Mouse (Mus musculus): ENCODE results near the gene Nhlrc3.

Nhlrc3 gene

DNA sequence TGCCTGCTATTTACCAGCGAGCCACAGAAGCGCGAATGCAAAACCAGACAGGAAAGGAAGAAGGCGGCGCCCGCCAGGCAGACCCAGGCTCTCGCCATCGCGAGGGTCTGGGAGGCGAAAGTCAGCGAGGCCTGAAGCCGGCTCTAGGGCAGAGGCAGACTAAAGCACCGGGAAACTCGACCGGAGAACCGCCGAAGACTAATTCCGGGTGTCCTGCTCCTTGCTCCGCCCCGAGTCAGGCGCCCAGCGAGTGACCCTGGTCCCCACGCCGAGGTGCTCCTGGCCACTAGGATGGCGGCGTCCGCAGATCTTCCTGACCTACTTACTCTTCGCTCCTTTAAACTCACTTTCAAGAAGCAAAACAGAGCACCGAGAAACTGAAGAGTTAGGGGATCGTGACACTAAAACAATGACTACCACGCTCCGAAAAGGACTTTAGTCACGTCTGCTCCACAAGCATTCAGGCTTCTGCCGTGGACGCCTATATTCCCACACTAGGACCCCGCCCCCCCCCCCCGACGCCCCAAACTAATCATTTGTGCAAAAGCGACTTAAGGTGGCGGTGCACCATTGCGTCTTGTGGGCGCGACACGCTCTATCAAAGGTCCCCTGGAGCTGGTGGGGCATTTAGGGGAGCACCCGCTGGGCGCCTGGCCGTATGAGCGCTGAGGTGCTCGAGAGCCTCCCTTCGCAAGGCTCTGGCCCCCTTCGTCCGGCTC is at the start of gene Nhlrc3, which contains the start of gene Proser1:
Nhlrc3 (minus strand) TSS at position 287 of the 719 bp plus-strand sequence.
Proser1 (plus strand) TSS at position 621 of the 719 bp plus-strand sequence.
- DNase-seq: peak; percentile 92

DNA sequence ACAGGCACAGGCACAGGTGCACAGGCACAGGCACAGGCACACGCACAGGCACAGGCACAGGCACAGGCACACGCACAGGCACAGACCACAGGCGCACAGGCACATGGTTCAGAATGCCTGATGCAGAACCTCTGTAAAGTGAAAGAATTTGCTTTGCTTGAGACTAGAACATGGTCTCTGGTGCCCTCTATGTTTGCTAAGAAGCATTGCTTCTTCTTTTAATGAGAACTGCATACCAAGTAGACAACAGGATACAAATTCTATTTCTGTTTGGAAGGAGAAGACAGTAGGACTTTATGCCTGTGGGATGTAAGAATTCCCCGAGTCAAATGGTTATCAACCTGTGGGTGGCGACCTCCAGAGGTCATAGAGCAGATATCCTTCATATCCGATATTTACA is 39.3 kb upstream of the Nhlrc3 start:
- no peak for DNase-seq

DNA sequence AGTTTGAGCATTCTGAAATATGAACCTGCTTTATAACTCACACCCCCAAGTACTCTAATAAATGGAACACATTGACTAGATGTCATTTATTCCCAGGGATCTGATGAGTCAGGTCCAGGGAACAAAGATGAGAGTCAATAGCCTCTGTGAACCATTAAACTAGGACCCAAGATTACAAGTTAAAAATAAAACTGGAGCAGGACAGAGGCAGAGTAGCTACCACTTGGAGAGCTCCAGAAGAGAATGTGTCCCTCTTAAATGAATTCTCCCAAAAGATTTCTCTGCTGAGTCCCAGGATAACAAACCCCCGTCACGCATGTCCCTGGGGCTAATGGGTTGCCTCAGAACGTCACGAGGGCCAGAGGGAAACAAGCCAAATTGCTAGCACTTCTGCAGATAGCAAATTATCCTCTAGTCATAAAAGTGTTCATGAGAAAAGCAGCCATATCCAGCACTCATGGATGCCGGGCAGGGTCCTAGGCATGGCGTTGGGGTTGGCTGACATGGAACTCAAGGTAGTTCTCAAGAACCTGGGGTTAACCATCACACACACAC is 35.3 kb upstream of the Nhlrc3 start:
- DNase-seq: no peak

DNA sequence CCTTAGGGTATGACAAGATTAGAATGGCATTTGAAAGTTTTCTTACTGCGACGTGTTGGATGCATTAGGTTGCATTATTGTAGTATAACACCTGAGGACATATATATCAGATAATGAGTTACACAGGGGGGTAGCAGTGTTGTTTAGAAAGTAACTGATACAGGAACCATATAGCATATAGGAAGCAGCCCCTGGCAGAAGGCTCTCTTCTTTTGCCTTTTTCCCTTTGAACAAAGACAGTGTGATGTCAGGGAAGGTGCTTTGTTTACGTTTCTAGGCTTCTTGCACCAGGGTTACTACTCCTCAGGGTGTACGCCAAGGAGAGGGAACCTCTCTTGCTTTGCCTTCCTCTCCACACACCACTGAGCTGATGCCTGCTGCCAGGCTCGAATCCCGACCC is 25.2 kb upstream of the Nhlrc3 start, which contains the start of gene Stoml3:
Stoml3 (plus strand) TSS at position 301 of the 400 bp plus-strand sequence.
- no peak for DNase-seq

DNA sequence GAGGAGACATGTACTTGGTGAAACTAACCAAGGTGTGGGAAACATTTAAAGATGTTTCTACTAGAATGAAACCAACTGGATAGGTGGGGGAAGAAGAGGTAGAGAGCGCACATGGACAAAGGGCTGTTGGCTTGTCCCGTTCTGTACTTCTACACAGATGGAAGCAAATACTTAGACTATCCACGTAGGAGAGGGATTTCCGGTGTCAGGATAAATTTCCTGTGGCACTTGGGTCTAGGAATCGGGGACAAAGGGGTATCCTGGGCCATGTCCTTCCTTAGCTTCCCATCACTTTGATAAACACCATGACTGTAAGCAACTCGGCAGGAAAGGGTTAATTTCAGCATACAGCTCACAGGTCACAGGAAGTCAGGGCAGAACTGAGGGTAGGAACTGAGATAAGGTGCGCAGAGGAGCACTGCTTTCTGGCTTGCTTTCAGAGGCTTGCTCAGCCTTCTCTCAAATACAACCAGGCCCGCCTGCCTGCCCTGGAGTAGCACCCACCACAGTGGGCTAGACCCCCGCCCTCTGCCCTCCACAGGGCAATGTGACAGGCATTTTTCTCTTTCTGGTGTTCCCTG is 24.0 kb upstream of the Nhlrc3 start:
- no peak for DNase-seq

DNA sequence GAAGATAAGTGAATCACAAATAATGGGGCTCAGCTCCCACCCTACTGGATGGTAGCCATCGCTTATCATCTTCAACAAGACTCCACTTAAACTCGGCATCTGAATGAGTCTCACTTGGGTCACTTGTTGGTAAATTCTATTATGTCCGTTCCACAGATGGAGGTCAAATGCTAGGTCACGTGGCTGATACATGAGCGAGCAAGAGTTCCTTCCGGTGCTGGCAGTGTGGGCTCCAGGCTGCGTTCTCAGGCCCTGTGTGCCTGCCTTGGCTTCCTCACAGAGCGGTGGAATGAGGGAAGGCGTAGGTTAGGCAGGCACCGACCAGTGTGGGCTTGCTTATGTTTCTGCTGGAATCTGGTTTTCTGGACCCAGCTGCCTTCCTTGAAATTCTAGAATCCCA is 23.4 kb upstream of the Nhlrc3 start:
- DNase-seq: no peak

DNA sequence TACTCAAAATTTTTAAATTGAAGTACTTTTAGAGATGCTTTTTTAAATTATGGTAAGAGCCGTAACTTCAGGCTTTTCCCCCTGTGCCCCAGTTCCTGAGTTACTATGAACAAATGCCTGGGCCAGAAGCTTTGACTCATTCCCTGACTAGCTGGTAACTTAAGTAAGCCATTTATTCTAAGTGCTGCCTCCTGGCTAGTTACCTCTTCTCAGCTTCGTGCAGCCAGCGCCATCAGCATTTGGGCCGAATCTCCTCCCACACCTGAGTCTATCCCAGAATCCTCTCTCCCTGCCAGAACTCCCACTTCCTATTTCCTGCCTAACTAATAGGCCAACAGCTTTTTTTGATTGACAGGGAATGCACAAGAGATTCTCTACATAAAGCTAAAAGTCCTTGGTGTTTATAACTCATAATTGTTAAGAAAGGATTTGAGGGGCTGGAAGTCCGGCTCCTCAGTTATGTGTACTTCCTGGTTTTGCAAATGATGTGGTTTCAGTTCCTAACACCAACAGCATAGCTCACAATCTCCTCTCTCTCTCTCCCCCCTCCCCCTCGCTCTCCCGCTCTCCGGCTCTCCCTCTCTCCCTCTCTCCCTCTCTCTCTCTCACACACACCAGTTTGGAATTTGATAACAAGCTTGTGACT is 20.4 kb upstream of the Nhlrc3 start:
- DNase-seq: no peak

DNA sequence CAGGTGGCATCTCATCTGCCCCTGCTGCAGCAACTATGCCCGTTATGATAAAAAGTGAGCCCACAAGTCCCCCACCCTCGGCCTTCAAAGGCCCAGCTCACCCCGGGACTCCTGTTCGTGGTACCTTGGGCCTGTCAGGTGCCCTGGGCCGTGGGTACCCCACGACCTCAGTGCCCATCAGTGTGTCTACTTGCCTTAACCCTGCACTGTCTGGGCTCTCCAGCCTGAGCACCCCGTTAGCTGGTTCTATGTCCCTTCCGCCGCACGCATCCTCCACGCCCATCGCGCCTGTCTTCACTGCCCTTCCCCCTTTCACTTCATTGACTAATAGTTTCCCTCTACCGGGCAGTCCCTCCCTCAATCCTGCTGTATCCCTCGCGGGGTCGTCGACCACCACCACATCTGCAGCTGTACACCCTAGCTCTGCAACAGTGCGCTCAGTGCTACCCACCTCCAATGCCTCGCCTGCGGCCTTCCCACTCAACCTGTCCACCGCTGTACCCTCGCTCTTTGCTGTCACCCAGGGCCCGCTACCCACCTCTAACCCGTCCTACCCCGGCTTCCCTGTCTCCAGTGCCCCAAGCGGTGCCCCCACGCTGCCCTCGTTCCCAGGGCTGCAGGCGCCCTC is 15.4 kb upstream of the Nhlrc3 start:
- no peak for DNase-seq

DNA sequence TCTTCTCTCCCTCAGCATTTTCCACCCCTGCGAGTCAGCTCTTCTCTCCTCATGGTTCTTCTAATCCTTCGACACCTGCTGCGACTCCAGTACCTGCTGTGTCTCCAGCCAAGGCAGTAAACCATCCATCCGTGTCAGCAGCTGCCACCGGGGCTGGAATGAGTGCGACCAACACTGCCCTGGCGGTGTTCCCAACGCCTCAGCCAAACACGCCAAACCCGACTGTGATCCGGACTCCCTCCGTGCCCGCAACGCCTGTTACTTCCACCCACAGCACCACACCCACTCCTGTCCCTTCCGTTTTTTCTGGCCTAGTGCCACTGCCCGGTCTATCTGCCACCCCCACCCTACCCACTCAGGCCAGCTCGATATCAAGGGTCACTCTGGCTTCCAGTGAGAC is 14.3 kb upstream of the Nhlrc3 start:
- DNase-seq: no peak

DNA sequence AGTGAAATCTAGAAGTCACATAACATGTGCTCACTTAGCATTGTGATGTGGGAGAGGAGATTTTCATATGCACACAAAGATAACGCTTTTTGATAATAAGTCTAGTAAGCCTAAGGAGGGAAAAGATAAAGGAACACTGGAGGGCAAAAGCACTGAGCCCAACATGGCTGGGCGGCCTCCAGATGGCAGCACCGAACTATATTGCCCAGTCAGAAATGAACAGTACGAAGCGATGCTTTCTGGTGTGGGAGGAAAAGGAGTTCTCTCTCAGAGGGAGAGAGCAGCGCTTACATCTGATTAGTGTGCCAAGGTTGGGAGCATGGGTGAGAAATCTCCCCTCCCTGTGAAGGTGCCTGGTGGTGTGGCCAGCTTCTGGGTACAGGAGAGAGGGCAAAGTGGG is 12.8 kb upstream of the Nhlrc3 start:
- peak; percentile 41 for DNase-seq

DNA sequence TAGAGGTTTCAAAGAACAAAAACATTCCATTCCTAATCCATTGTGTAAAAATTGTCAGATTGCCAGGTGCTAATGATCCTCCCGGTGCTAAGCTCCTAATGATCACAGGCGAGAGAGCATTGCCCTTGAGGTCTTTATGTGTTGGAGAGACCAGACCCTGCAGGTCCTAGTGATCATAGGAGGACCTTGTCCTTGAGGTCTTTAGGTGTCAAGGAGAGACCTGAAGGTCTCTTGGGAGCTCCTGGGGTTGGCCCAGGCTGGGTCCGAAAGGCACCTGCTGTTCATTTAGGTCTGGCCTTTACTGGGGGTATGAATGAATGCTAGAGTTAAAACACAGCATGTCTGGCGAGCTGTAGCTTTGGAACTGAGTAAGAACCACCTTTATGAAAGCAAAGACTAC is 11.0 kb upstream of the Nhlrc3 start:
- no peak for DNase-seq

DNA sequence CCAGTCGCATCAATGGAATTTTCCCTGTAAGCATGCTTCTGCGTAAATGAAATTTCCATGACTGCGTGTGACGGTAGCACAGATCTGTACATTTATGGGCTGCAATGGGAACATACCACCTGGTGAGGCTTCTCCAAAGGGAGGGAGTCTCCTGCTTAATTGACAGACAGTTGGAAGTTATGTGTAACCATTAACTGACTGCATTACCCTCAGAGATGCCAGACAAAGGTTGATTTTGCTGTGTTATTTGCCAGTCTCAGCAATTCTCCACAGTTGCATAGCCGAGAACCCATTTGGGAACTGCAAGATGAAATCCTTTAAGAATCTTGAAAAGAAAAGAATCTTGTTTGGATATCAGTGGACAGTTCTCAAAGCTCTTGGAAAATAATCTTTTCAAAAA is 8.9 kb upstream of the Nhlrc3 start:
- DNase-seq: no peak

DNA sequence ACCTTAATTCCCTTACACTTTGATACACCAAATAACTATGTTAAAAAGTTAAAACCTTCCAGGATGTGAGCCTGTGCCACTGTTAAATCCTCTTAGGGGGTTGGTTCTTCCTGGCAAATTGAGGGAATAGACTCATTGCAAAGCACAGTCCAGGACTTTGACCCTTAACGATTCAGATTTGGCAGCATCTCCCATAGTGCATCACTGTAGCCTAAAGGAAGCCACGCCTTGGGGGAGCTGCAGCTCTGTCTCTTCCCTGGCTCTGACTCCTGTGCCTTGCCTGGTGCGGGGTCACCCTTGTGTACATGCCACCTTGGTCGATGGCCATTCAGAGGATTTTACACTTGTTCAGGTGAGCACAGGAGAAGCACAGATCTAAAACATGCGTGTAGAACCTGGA is 6.5 kb upstream of the Nhlrc3 start:
- no peak for DNase-seq

DNA sequence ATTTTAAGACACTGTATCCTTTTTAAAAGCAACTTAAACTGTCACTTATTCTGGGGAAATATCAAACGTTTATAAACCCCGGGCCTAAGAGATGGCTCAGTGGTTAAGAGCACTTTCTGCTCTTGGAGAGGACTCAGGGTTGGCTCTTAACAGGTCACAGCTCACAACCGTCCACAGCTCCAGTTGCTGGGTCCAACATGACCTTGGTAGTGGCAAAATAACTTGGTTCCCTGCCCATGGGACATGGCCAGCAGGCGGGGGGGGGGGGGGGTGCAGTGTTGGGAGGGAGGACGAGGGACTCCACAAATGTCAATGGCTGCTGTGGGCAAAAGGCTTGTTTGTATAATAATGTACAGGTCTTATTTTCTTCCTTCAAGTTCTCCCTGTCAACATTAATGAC is 4.2 kb upstream of the Nhlrc3 start:
- no peak for DNase-seq

DNA sequence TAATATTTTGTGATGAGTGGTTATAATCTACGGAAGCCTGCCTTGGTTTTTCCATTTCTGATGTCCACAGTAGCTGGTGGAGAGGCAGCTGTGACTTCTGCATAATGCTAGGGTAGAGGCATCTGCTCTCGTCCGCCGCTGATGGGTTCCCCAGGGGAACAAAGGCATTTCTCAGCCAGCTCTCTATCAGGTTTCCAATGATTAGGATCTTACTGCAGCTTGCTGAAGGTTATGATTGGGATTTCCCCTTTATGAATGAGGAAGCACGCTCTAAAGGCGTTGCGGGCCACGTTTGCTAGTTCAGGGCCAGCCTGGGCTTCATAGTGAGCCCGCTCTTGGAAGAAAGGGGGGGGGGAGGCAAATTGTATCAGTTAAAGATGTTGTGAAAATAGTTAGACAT is 3.3 kb upstream of the Nhlrc3 start:
- DNase-seq: no peak

DNA sequence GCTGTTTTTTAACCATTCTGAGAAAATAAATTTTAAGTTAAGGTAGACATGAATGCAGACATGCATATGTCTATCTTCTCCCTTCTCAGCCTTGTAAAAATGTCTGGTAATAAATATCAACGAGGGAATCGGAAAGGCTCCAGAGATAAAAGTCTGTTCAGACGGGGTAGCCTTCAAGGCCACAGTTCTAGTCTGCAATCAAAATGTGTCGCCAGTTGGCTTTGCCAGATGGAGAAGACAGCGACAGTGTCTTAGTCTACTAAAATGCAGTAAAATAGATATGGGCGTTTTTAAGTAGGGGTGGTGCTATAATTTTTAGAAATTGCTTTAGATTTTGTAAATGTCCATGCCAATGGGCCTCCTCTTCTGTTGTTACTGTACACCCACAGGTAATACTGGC is 2.2 kb upstream of the Nhlrc3 start:
- DNase-seq: no peak

DNA sequence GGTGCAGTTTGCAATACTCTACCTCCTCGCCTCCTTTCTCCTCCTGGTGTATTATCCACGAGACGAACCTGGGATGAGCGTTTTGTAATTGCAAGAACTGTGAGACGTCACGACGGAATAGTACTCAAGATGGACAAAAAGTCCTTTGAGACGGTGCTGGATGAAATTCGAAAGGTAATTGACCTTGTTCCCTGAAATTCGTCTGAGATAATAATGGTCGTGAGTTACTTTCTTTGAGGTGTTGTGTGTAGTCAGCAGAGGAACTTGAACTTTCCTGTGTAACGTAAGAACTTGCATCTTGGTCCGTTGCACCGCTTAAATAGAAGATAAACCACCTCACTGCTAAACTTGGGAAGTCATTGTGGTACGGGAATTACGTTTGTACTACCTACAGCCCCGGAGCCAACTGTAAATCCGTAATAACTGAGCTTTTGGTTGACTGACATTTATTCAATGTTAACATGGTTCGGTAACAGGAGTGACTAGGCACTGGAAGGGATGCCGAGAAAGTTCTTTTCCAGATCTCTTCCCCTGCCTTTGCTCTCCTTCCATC is 1.1 kb upstream of the Nhlrc3 start:
- no peak for DNase-seq

DNA sequence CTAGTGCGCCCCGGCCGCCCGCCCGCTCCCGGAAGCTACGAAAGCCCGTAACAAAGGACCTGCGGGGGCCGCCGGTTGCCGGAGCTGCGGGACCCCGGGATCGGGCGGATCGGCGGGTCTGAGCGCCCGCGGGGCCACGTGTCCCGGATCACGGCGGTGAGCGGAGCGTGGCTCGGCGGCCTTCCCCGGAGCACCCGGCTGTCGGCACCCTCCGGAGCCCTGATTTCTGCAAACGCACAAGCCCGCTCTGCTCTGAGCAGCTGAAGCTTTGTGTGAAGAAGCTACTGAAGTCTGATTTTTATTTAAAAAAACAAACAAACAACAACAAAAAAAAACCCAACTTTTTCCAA is 608 bp upstream of the Nhlrc3 start:
- no peak for DNase-seq

DNA sequence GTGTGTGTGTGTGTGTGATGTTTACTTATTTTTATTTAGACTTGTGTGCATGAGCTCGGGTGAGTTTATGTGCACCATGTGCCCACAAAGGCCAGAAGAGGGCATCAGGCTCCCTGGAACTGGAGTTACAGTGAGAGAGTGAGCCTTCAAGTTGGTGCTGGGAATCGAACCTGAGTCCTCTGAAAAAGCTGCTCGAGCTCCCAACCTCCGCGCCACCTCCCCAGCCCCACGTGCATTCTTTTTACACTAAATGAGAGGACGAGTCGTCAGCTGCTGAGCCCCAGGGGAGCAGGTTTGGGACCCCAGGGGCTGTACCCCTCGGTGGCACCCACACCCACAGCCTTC is 459 bp downstream of the Nhlrc3 start:
- no peak for DNase-seq

DNA sequence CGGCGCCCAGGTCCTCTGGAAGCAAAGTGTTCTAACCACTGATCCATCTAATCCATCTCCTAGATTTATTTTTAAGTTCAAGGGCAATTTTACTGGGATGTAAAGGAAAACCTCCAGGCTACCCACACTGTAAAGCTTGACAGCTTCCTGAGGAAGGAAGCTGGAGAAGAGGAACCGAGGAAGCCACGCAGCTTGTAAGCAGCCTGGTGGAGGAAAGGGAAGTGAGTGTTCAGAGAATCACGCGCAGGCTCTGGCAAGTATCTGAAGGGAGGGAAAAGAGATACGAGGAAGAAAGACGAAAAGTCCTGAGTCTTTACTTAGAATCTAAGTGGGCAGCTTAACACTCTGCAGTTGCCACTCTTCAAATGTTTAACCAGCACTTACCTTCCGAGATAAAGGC is 3.0 kb downstream of the Nhlrc3 start:
- no peak for DNase-seq

DNA sequence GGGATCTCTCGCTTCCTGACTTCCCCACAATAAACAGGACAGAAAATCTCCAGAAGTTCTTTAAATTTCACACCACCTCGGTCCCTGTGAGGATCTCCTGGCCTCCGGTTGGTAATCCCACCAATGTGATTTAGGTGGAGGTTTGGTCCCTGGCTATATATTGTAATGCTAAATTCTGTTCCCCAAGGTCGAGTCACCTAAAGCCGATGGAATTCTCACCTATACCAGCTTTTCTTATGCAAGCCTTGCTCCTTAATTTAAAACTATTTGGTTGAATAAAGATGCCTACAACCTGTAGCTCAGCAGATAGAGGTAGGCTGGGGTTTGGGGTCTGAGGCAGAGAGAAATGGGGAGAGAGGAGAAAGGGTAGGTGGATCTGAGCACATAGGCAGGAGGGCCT is 5.4 kb downstream of the Nhlrc3 start:
- no peak for DNase-seq

DNA sequence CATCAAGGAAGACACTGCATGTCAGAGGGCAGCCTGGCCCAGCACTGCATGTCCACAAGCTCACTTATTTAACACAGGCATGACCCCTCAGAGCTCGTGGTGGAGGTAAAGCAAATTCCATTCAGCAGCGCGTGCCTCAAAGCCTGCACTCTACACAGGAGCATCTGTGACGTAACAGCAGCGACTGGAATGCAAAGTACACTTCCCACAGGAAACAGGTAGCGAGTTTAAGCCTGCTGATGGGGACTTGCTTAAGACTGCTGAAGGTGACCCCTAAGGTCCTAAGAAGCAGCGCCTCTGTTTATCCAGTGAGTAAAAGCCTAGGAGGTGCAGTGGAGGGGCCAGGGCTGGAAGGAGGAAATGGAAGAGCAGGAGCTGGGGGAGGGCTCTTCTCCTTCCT is 8.1 kb downstream of the Nhlrc3 start:
- no peak for DNase-seq

DNA sequence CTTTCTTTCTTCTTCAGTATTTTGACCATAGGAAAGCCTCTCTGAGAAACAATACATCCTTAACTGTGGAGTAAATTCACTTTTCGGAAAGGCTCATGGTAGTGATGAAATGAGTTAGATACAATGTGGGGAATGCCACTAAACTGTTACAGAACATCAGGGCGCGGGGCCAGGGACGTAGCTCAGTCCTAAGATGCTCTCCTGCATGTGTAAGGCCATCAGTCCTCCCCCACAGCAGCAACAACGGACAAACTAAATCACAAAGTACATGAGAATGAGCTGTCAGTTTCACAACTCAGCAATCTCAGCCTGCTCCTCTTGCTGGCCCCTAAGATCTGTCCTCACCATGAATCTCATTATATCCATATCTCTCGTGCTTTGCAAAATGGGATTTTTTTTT is 8.6 kb downstream of the Nhlrc3 start:
- DNase-seq: no peak

DNA sequence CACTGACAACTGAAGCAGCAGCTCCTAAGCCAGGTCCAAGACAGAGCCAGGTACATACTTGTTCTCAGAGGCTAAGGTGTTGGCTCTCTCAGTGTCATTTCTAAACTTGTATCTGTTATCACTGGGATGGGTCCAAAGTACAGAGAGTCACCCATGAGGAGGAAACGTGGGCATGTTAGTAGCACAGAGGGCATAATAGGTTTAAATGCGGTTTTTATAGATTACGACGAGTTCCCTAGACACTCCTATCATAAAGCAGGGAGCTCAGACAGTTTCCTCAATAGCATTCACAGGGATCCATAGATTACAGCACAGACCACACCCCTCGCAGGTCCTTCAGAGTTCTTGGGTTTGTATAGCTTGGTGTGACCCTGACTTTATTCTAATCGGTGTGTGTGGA is 9.1 kb downstream of the Nhlrc3 start:
- no peak for DNase-seq
